Mouse (Mus musculus) liver, embryonic 15.5 days (tissue): ENCODE results near the gene Prg3. TPM values are rescaled to one million over a fixed set of nuclear protein-coding genes. Genes with fewer than 3 reads are reported as not detected.

Experiments
- ATAC-seq: fragments of 200-750 bp; cut with Nextera tagmentation; 2 replicates; pipeline ENCODE4 v1.8.0; 2017; ENCODE audit warnings: moderate number of reproducible peaks, mild to moderate bottlenecking, moderate library complexity; ENCODE audit not compliant: insufficient read depth
- H3K27ac ChIP-seq: fragments of 300-500 bp; sonication (generic); replicated peaks from 2 replicates; pipeline ENCODE4 v1.5.1; 2015; ENCODE audit warnings: mild to moderate bottlenecking, inconsistent platforms
- H3K27me3 ChIP-seq: fragments of 300-500 bp; sonication (generic); 2 replicates; pipeline ENCODE4 v1.6.1; 2015; ENCODE audit warnings: mild to moderate bottlenecking, inconsistent platforms
- H3K36me3 ChIP-seq: fragments of 300-500 bp; sonication (generic); replicated peaks from 2 replicates; pipeline ENCODE4 v1.6.1; 2015; ENCODE audit warnings: moderate library complexity, mild to moderate bottlenecking, inconsistent platforms
- H3K4me1 ChIP-seq: fragments of 300-500 bp; sonication (generic); replicated peaks from 2 replicates; pipeline ENCODE4 v1.6.1; 2015; ENCODE audit warnings: inconsistent platforms
- H3K4me2 ChIP-seq: fragments of 300-500 bp; sonication (generic); 2 replicates; pipeline ENCODE4 v1.6.1; 2015; ENCODE audit warnings: moderate library complexity, mild to moderate bottlenecking, inconsistent platforms
- H3K4me3 ChIP-seq: fragments of 300-500 bp; sonication (generic); replicated peaks from 2 replicates; pipeline ENCODE4 v1.5.1; 2015; ENCODE audit warnings: mild to moderate bottlenecking, inconsistent platforms
- H3K9ac ChIP-seq: fragments of 300-500 bp; sonication (generic); 2 replicates; pipeline ENCODE4 v1.6.1; 2015; ENCODE audit warnings: moderate library complexity, mild to moderate bottlenecking, inconsistent platforms
- H3K9me3 ChIP-seq: fragments of 300-500 bp; sonication (generic); replicated peaks from 2 replicates; pipeline ENCODE4 v1.6.1; 2016; ENCODE audit warnings: inconsistent platforms
- WGBS: fragments of 180-500 bp; shearing (Covaris S2); methylation state at CpG from one replicate; pipeline ENCODE4 v1.1.7; 2015; ENCODE audit warnings: mixed read lengths; ENCODE audit not compliant: insufficient replicate concordance; 5-methylcytosine and 5-hydroxymethylcytosine counted together
- polyA plus RNA-seq: library from polyadenylated mRNA; unstranded; fragments of >200 nt; fragmentation: Nextera tagmentation; extraction: Ambion mirVana; gene quantifications from 2 replicates; pipeline ENCODE4 v1.2.1, GENCODE M21; 2015

Gene Prg3
- polyA plus RNA-seq, 1 experiment from 2014 or later: 6.4 TPM

- no peak for ATAC-seq
- Histone ChIP-seq H3K36me3 (no peaks in the 10 kb centered on the region), H3K27me3 (peaks cover 5% of the 10 kb centered on the region; the same call in 1 of the 2 replicates), H3K9ac (peak overlapping the region; percentile 61; the same call in 1 of the 2 replicates), H3K4me1 (peaks cover 60% of the 10 kb centered on the region), H3K4me3 (0 out of 2 replicates have a peak overlapping the region, but pooled peaks have one; percentile 46), H3K9me3 (no peaks in the 10 kb centered on the region), H3K27ac (peak overlapping the region; percentile 97), H3K4me2 (peak overlapping the region; percentile 75)
- WGBS: 50% methylated on average over 5 of the region's 5 CpGs
These were observed 26.0 kb downstream of the Prg3 start for GRCm38 (mm10) chr2:85013826-85014587.

GRCm38 (mm10) chr2:85014588-85014982 is 26.6 kb downstream of the Prg3 start:
- Histone ChIP-seq H3K27me3 (peaks cover 5% of the 10 kb centered on the region; the same call in 1 of the 2 replicates), H3K4me1 (peaks cover 54% of the 10 kb centered on the region), H3K9ac (no peak overlapping the region), H3K4me2 (no peak overlapping the region), H3K4me3 (no peak overlapping the region), H3K9me3 (no peaks in the 10 kb centered on the region), H3K36me3 (no peaks in the 10 kb centered on the region), H3K27ac (0 out of 2 replicates have a peak overlapping the region, but pooled peaks have one; percentile 25)
- no peak for ATAC-seq
- WGBS: 32% methylated on average over 3 of the region's 3 CpGs

- H3K9me3 ChIP-seq: no peaks in the 10 kb centered on the region
- H3K36me3 ChIP-seq: no peaks in the 10 kb centered on the region
- 27% methylated on average over 4 of the region's 4 CpGs for WGBS
- no peak overlapping the region for H3K4me2 ChIP-seq
- no peak overlapping the region for H3K4me3 ChIP-seq
- no peak overlapping the region for H3K9ac ChIP-seq
- H3K27ac ChIP-seq: no peak overlapping the region
- no peak for ATAC-seq
- peaks cover 24% of the 10 kb centered on the region for H3K27me3 ChIP-seq
- peaks cover 10% of the 10 kb centered on the region for H3K4me1 ChIP-seq
These were observed 34.0 kb downstream of the Prg3 start for GRCm38 (mm10) chr2:85022043-85022442.

- H3K4me1 ChIP-seq: peaks cover 12% of the 10 kb centered on the region
- no peaks in the 10 kb centered on the region for H3K36me3 ChIP-seq
- H3K27ac ChIP-seq: no peak overlapping the region
- H3K4me2 ChIP-seq: no peak overlapping the region
- H3K9ac ChIP-seq: no peak overlapping the region
- ATAC-seq: no peak
- H3K4me3 ChIP-seq: no peak overlapping the region
- WGBS: 57% methylated on average over 3 of the region's 3 CpGs
- H3K27me3 ChIP-seq: peaks cover 35% of the 10 kb centered on the region
- no peaks in the 10 kb centered on the region for H3K9me3 ChIP-seq
These were observed 38.2 kb downstream of the Prg3 start for GRCm38 (mm10) chr2:85026178-85026577.

GRCm38 (mm10) chr2:85027281-85027680 is 39.3 kb downstream of the Prg3 start:
- ATAC-seq: no peak
- H3K4me1 ChIP-seq: peaks cover 12% of the 10 kb centered on the region
- whole genome bisulfite sequencing: 13% methylated on average over 5 of the region's 5 CpGs
- H3K27me3 ChIP-seq: peaks cover 41% of the 10 kb centered on the region
- H3K36me3 ChIP-seq: no peaks in the 10 kb centered on the region
- no peak overlapping the region for H3K4me3 ChIP-seq
- no peaks in the 10 kb centered on the region for H3K9me3 ChIP-seq
- no peak overlapping the region for H3K9ac ChIP-seq
- no peak overlapping the region for H3K27ac ChIP-seq
- H3K4me2 ChIP-seq: no peak overlapping the region

- H3K27me3 ChIP-seq: peaks cover 47% of the 10 kb centered on the region
- H3K36me3 ChIP-seq: no peaks in the 10 kb centered on the region
- H3K9me3 ChIP-seq: no peaks in the 10 kb centered on the region
- no peak overlapping the region for H3K27ac ChIP-seq
- H3K4me2 ChIP-seq: no peak overlapping the region
- H3K4me1 ChIP-seq: peaks cover 10% of the 10 kb centered on the region
- no peak overlapping the region for H3K9ac ChIP-seq
- ATAC-seq: no peak
- H3K4me3 ChIP-seq: no peak overlapping the region
- 53% methylated on average over 6 of the region's 6 CpGs for WGBS
These were observed 41.9 kb downstream of the Prg3 start for GRCm38 (mm10) chr2:85029897-85030296.

- peaks cover 57% of the 10 kb centered on the region for H3K27me3 ChIP-seq
- 28% methylated on average over 6 of the region's 6 CpGs for WGBS
These were observed 43.0 kb downstream of the Prg3 start for GRCm38 (mm10) chr2:85030989-85031388.

GRCm38 (mm10) chr2:85033121-85033520 is 45.1 kb downstream of the Prg3 start:
- H3K4me2 ChIP-seq: no peak overlapping the region
- H3K4me1 ChIP-seq: peaks cover 17% of the 10 kb centered on the region
- WGBS: 59% methylated on average over 2 of the region's 2 CpGs
- no peak overlapping the region for H3K4me3 ChIP-seq
- H3K9me3 ChIP-seq: no peaks in the 10 kb centered on the region
- ATAC-seq: no peak
- no peak overlapping the region for H3K9ac ChIP-seq
- H3K27ac ChIP-seq: no peak overlapping the region
- no peaks in the 10 kb centered on the region for H3K36me3 ChIP-seq
- H3K27me3 ChIP-seq: peaks cover 57% of the 10 kb centered on the region

More at GRCm38 (mm10) chr2:85030989-85031388, 43.0 kb downstream of the Prg3 start:
- no peak for ATAC-seq
- H3K27ac ChIP-seq: no peak overlapping the region
- no peak overlapping the region for H3K4me2 ChIP-seq
- peaks cover 12% of the 10 kb centered on the region for H3K4me1 ChIP-seq
- H3K9me3 ChIP-seq: no peaks in the 10 kb centered on the region
- H3K4me3 ChIP-seq: no peak overlapping the region
- no peak overlapping the region for H3K9ac ChIP-seq
- H3K36me3 ChIP-seq: no peaks in the 10 kb centered on the region

- Histone ChIP-seq H3K27ac (no peak overlapping the region), H3K27me3 (peaks cover 57% of the 10 kb centered on the region), H3K4me3 (no peak overlapping the region), H3K9ac (no peak overlapping the region), H3K4me2 (no peak overlapping the region), H3K36me3 (peaks cover 8% of the 10 kb centered on the region), H3K4me1 (peaks cover 25% of the 10 kb centered on the region), H3K9me3 (no peaks in the 10 kb centered on the region)
- no peak for ATAC-seq
- WGBS: 16% methylated on average over 7 of the region's 7 CpGs
These were observed 46.2 kb downstream of the Prg3 start for GRCm38 (mm10) chr2:85034169-85034568.

GRCm38 (mm10) chr2:85036507-85037046 is 48.6 kb downstream of the Prg3 start:
- Histone ChIP-seq H3K27me3 (peaks cover 43% of the 10 kb centered on the region), H3K36me3 (peaks cover 32% of the 10 kb centered on the region), H3K27ac (peak overlapping the region; percentile 80; the same call in 1 of the 2 replicates), H3K4me3 (peak overlapping the region; percentile 83), H3K4me2 (peak overlapping the region; percentile 87), H3K9me3 (no peaks in the 10 kb centered on the region), H3K4me1 (peaks cover 25% of the 10 kb centered on the region), H3K9ac (peak overlapping the region; percentile 85)
- 3% methylated on average over 11 of the region's 11 CpGs for WGBS
- ATAC-seq: no peak
